Mouse (Mus musculus): ENCODE measurements around the gene Spag4.

Spag4 gene

DNA sequence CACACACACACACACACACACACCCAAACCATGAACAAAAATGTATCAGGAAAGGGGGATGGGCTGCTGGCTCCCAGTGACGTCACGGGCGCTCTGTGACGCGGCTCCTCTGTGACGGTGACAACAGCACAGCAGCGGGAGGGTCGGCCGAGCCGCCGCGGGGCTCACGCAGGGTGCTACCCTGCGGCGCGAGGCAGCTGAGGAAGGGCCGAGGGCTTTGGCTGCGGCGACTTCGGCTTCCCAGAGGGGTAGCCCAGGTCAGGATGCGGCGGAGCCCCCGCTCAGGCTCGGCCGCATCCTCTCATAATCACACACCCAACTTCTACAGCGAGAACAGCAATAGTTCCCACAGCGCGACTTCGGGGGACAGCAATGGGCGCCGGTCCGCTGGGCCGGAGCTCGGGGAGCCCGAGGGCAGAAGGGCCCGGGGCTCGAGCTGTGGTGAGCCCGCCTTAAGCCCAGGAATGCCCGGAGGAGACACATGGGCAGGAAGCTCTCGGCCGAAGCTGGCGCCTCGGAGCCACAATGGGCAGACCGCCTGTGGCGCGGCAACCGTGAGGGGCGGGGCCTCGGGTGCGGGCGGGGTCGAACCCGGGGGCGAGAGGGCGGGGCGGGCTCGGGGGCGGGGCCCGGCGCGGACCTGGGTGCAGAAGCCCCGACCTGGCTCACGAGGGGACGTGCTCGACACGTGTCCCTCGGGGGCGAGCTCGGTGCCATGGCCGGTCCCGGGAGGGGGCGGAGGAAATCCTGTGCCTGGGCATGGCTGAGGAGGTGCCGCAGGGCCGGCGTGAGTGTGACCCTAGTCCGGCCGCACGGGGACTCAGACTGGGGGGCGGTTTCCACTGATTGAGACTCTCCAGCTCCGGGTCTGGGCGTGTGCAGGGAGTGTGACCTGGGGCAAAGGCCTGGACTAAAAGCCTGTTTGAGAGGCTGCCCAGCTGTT lies at the start of gene Spag4:
TSS of gene Spag4 (plus strand) at position 77 of the 943 bp plus-strand sequence.
- peak in 1 of 2 experiments; percentile 48 for DNase-seq (ENCODE audit: low spot score in 2 of 2)

DNA sequence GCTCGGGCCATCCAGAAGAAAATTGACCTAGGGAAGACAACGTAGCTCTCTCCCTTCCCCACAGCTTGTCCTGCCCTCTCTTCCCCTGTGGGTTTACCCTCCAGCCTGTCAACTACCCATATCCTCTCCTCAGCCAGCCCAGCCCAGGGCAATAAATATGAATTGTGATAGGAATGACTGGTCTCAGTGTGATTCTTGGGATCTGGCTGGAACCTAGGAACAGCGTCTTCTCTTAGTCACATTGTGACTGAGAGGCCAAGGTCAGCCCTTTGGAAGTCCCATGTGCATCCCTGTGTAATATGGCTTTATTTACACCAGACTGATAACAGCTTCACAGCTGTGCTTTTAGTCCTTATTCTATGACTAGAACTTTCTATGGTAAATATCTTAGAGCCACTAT lies 46.9 kb upstream of the Spag4 start:
- no peak for DNase-seq (ENCODE audit: low spot score in 2 of 2)

DNA sequence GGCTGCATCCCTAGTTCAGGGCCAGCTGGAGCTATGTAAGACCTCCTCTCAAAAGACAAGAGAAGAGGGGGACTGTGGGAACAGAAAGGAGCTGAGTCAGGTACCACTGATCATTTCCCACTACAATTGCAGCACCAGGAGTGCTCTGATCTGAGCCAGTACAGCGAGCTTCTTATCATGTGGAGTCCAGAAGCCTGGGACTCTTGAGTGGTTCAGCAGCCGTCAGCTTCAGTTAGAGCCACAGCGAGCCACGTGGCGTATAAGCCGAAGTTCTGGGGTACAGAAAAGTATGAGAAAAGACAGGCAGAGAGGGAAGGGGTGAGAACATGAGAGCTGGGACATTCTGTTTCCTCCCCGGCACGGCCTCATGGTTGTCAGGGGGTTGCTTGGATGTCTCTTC lies 43.8 kb upstream of the Spag4 start:
- no peak for DNase-seq (ENCODE audit: low spot score in 2 of 2)

DNA sequence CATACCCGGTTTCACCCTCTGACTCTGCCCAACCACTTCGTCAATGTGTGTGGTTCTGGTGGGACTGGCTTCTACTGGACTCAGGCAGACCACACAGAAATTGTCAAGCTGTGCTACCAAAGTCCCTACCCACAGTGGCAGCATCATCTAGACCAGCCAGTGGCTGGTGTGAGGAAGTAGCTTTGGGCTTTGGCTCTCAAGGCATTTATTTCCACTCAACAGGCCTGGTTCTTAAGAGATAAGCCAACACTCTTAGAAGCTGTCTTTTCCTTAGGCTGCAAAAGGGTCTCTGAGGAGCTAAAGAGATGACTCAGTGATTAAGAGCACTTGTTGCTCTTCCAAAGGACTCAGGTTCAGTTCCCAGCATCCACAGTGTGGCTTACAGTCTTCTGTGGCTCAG lies 43.2 kb upstream of the Spag4 start:
- no peak for DNase-seq (ENCODE audit: low spot score in 2 of 2)

DNA sequence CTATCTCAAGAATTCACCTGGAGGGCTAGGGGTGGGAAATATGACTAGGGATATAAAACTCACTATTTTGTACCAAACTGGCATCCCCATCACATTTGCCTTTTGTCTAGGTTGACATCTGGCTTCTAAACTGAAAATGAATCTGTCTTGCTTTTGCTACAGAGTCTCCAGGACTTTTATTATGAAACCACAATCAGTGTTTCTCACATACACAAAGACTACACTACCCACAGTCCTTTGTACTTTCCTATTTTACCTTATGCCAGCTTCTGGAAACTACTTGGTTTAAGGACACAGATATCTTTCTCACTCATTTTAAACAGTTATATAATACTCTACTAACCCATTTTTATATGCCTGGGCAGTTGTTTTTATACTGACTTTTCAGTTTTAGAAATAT lies 39.5 kb upstream of the Spag4 start:
- no peak for DNase-seq (ENCODE audit: low spot score in 2 of 2)

DNA sequence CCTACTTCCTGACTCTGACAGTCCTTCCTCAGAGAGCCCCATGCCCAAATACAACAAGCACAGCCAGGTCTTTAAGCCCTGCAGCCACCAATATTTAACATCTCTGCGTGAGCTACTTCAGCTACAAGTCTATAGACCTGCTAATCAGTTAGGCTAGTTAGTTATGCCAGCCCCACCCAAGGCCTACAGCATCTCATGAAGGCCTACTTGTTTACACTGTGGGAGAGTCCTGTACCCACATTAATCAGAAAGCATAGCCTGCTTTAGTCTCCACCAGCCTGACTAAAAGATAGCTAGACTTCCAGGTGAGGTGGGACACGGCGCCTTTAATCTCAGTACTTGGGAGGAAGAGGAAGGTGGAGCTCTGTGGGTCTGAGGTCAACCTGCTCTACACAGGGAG lies 25.6 kb upstream of the Spag4 start:
- no peak for DNase-seq (ENCODE audit: low spot score in 2 of 2)

DNA sequence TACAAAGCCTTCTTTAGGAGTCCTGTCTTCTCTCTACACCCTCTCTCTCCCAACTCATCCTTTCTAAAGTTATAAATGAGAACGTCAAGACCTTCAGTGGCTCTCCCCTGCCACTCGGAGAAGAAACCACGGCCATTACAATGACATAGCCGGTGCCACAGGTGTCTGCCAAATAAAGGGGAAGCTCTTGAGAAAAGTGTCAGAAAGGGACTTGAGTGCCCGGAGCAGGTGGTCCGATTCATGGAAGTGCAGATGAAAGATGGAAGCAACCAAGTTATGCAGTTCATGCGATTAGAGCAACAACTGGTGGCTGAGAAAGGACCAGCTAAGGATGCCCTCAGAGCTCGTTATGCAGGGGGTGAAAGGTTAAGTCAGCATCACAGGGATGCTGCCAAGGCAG lies 22.1 kb upstream of the Spag4 start:
- DNase-seq (ENCODE audit: low spot score in 2 of 2) = no peak

DNA sequence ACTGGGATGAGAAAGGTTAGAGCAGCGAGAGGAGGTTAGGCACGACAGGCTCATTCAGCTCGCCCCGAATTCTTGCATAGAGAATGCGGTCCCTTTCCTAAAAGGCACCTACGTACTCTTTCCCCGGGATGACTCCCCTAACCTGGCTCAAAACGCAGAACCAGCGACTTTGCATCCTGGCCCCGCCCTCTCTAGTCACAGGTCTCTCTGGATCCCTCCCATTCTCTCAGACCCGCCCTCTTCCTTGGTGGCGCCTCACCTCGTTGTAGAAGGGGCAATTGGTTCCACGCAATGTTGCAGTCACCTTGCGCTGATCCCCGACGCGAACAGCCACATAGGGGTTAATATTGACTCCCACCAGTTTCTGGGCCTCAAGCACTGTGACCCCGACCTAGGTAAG lies 17.0 kb upstream of the Spag4 start:
- DNase-seq (ENCODE audit: low spot score in 2 of 2) = no peak

DNA sequence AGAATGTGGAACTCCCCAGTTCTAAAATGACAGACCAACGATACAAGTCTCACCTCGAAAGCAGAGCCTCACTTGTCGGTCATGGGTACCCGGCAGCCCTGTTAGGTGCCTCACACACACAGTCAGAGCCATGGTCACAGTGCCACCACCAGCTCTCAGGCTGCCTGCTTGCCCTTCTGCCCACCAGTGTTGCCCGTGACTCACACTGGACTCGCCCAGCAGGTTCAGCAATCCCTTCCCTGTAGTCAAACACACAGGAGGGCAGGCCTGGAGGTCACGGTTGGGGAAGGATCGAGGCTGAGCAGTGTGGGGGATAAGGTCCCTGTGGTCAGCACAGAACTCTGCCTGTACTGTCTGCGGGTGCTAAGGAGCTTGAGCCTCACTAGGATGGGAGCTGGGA lies 12.2 kb upstream of the Spag4 start, which contains the start of gene Fer1l4:
TSS of gene Fer1l4 (minus strand) at position 132 of the 400 bp plus-strand sequence.
- DNase-seq (ENCODE audit: low spot score in 2 of 2) = no peak

DNA sequence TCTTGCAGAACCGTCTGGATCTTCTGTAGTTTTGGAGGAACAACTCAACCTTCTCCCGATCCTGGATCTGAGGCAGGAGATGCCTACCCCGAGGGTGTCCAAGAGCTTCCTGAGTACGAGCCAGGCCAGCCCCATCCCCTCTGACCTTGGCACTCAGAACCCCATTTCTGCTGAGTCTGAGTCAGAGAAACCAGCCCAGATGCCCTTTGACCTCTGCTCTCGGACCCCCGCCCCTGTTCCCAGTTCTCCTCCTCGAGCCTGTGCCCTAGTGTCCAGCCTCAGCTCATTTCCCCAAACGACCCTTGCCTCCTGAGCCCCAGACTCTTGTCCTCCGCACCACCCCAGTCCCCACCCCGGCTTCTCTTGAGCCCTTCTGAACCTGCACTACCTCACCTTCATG lies 1.2 kb downstream of the Spag4 start:
- no peak for DNase-seq (ENCODE audit: low spot score in 2 of 2)

DNA sequence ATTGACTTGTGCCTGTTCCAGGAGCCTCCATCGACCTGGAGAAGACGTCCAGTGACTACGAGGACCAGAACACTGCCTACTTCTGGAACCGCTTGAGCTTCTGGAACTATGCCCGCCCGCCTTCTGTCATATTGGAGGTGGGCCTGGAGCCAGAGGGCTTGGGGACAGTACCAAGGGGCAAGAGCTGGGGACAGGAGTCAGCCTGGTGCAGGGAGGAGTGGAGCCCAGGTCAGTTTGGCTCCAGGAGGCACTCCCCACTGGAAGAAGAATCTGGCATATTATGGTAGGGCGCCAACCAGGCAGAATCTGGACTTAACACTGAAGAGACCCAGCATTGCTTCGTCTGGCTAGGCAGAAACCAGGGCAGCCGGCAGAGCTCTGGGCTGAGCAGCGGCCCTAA lies 2.9 kb downstream of the Spag4 start:
- no peak for DNase-seq (ENCODE audit: low spot score in 2 of 2)

DNA sequence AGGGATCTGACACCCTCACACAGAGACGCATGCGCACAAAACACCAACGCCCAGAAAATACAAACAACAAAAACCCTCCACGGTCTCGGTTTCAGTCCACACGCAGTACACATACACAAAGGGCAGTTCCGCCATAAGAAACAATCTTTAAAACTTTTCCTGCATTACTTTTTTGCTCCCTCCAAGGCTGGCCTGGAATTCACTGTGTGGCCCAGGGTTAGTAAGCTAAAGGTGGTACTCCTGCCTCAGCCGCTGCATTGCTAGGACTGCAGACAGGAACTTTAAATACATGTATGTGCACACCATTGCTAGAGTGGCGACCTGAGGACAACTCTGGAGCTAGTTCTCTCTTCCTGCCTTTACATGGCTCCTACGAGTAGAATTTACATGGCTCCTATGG lies 6.3 kb downstream of the Spag4 start:
- no peak for DNase-seq (ENCODE audit: low spot score in 2 of 2)

DNA sequence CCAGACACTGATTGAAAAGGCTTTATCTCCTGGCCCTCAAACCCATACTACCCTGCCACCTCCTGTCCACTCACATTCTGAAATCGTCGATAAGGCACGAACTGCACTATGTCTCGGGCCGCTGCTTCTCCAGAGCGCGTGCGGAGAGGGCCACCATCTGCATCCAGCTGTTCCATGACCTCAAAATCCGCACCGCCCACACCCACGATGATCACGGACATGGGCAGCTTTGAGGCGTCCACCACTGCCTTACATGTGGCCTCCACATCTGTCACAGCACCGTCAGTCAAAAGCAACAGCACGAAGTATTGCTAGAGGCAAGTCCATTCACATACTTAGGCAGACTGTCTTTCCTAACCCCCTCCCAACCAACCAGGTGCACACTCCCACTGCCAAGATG lies 8.8 kb downstream of the Spag4 start:
- no peak for DNase-seq (ENCODE audit: low spot score in 2 of 2)

DNA sequence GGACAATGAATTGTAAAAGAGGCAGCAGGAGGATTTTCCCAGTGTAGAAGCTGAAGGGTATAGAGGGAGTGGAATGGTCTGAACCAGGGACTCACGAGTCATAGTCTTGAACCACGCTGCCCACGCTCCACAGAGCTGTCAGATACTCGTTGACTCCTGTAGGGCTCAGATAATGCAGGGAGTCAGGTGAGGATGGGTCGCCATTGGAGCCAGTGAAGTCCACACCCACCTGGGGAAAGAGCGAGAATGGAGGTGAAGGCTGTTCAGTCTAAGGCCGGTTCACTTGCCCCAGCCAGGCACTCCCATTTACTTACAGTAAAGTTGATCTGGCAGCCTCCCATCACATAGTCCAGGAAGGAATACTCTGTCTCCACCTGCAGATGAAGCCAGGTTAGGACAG lies 12.5 kb downstream of the Spag4 start:
- DNase-seq (ENCODE audit: low spot score in 2 of 2) = no peak

DNA sequence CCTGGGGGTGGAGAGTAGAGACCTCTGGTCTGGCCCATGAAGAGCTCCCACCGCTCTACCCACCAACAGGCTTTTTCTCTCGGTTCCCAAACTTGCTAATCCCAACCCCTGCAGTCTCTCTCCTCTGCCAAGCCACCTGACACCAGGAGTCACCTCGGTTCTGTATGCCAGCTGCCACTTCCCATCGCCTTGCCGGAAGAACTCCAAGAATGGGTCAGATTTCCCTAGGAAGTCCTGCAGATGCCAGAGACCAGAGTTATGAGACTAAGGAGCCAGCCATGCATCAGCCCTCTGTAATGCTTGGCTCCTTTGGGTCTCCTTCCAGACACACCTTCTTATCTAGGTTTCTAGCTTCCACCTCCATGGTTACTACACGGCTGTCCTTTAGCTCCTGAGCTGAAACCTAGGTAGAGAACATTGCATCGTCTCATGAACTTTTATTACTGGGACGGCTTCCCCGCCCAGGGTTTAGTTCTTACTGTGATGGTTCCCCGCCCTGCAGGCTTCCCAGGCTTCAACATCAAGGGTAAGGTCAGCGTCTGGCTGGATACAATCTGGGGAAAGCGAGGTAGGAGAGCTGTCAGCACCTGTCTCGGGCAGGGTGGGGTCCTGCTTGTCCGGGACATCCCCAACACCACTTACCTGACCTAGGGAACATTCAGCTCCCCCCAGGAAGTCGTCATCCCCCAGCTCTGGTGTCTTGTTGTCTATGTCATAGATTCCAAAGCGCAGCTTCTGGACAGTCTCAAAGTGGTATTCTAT lies 13.6 kb downstream of the Spag4 start:
- DNase-seq (ENCODE audit: low spot score in 2 of 2) = no peak

DNA sequence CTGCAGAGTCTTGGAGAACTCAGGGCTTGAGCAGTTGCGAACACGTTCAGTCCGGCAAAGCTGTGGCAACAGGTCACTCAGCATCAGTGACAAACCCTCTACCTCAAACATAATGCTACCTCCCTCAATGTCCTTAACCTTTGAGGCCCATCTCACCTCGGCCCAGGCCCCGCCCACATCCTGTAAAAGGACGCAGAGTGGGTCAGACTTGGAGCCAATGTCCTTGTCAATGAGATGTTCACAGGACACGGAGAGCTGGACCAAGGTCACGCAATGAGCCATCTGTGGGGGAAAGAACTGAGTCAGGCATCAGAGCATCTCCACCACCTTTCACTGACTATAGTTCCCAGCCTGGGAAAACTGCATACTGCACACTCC lies 14.2 kb downstream of the Spag4 start:
- no peak for DNase-seq (ENCODE audit: low spot score in 2 of 2)

DNA sequence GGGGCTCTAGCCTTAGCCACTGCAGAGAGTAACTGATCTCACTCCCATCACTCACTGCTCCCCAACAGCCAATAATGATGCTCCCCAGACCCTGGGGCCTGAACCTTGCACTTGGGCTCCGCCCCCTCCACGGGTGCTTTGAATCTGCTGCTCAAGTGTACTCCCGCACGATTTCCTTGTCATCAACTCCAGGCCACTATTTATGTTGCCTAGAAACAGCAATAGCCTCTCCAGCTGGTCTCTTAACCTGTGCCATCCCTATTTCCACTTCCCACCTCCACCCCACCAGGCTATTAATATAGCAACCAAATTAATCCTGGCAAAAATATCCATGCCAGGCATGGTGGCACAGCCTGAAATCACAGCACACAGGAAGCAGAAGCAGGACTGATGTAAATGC lies 14.7 kb downstream of the Spag4 start:
- DNase-seq (ENCODE audit: low spot score in 2 of 2) = no peak

DNA sequence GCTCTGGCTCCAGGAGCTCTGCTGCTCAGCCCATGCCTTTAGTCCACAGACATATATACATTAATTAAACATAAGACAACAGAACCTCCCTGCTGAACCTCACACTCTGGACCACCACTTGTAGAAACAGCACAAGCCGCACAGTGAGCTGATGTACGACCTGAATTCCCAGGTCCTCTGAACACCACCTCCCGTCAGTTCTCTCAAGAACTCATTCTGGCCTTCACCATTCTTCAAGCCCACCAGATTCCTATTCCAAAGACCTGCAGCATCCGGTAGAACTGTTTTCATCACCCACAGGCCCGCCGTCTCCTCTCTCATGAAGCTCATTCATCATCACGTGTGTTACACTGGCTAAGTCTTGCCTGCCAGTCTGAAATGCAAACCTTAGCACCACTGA lies 15.4 kb downstream of the Spag4 start:
- DNase-seq (ENCODE audit: low spot score in 2 of 2) = no peak

DNA sequence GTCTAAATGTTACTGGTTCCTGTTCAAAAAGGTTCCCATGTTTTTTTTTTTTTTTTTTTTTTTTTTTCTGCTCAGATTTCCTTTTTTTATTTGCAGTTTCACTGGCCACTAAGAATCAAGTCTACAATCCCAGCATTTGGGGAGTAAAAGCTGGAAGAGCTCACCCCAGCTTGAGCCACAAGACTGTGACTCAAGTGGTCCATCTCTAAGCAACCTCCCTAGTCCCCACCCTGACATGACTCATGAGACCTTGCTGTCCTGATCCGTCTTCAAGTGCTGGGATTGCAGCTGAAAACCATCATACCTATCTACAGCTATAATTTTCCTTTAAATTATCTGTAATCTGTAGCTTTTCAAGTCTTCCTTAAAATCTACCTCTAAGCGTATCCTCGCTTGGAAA lies 19.6 kb downstream of the Spag4 start:
- DNase-seq (ENCODE audit: low spot score in 2 of 2) = no peak

DNA sequence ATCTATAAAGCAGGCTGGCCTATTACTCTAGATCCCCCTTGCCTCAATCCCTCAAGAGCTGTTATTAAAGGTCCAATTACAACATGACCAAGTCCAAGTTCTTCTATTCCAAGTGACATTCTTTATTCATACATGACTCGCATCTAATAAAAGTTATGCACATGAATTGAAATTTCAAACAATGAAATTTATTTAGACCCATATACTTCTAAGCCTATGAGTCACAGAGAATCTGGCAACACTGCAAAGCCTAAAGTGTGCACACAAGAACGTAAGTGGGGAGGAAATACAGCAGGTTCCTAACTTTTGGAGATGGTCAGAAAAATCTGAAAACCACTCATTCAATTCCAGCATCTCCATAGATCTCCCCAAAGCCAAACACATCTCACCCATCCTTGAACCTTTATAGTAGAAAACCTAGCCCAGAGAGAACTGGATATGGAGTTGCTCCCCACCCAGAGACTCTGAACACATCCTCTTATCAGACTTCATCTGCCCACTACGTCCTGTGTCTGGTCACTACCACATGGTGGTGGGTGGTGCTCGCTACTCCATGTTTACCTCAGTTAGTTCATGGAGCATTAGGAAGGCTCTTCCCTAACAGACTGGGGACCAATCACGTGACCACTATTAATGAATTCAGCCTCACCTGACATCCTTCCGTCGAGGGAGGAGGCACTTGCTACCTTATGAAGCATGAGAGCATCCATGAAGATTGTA lies 22.6 kb downstream of the Spag4 start:
- no peak for DNase-seq (ENCODE audit: low spot score in 2 of 2)

DNA sequence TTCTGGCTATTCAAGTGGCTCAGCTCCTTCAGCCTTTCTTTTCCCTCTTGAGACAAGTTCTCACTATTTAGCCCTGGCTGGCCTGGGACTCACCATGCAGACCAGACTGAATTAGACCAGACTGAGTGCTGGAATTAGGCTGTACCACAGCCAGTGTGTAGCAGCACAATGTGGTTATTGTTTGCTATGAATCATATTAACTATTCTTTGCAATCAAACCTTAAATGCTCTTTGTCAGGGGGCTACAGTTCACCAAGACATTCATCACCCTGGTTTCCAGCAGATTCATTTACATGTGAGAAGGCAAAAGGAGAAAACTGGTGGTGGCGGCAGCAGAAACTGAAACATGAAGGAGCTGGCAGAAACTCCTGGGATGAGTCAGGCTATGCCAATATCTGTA lies 24.8 kb downstream of the Spag4 start:
- DNase-seq (ENCODE audit: low spot score in 2 of 2) = no peak

DNA sequence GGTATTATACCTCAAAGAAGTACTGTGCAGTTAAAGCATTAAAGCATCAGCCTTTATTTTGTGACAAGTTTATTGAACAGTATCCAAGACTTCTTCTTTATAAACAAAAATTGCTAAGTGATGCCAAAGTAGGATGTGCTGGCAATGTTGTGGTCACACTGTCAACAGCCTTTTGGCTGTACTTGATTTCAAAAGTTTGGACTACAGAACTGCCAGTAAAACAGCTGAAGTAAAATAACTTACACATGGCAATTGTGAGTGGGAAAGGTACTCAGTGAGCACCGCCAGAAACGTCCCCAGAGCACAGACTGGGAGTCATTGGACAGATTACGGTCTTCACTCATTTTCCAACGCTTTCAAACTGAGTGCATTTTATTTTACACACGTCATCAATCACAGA lies 27.0 kb downstream of the Spag4 start:
- no peak for DNase-seq (ENCODE audit: low spot score in 2 of 2)
